ENCODE assay signal across 8 mouse cellular contexts in genomic region chr4:87785132-87786074, GRCm38 (mm10).
A peak's percentile ranks its signal among the peaks of the same experiment; 100 is the strongest.
DNase-seq lines count a peak whose midpoint lies in the region; ATAC-seq lines count a peak whose summit lies in the region.
"Had no signal": no experiment of that assay in that cellular context is flagged by ENCODE, and none has a peak within 500 bp of the region (broad histone marks: within the 10 kb centered on the region; RNA-seq: fewer than 3 reads in every experiment).

No protein-coding gene starts in this region.

- no peaks in the 10 kb centered on the region for H3K27me3 ChIP-seq in forebrain, embryonic 13.5 days
- no peaks in the 10 kb centered on the region for H3K27me3 ChIP-seq in hindbrain, embryonic 13.5 days
- H3K27me3 ChIP-seq in midbrain, embryonic 10.5 days (ENCODE audit: low read depth, poor library complexity, severe bottlenecking), result peaks cover 16% of the 10 kb centered on the region; the same call in 1 of the 2 replicates
- H3K27me3 ChIP-seq in stomach, embryonic 14.5 days (ENCODE audit: control insufficient read depth, insufficient read depth, low read length), result no peaks in the 10 kb centered on the region
- H3K27me3 ChIP-seq: heart, embryonic 15.5 days had no signal

- H3K9ac ChIP-seq in forebrain, embryonic 13.5 days, result no peak overlapping the region; the same call in 1 of the 2 replicates
- H3K9ac ChIP-seq in hindbrain, embryonic 13.5 days, result peak overlapping the region; percentile 35; the same call in 1 of the 2 replicates
- no peak overlapping the region for H3K9ac ChIP-seq in stomach, embryonic 14.5 days (replicated peaks; ENCODE audit: low read depth, low read length)
- H3K9ac ChIP-seq: heart, embryonic 15.5 days had no signal

- H3K27ac ChIP-seq in forebrain, embryonic 13.5 days, result no peak overlapping the region
- H3K27ac ChIP-seq in hindbrain, embryonic 13.5 days, result peak overlapping the region; percentile 19; the same call in 1 of the 2 replicates
- peak overlapping the region; percentile 84 for H3K27ac ChIP-seq in midbrain, embryonic 10.5 days (replicated peaks)
- no peak overlapping the region for H3K27ac ChIP-seq in stomach, embryonic 14.5 days (ENCODE audit: low read length)
- H3K27ac ChIP-seq: heart, embryonic 15.5 days had no signal

- peak; percentile 79 for ATAC-seq in forebrain, embryonic 13.5 days
- ATAC-seq in hindbrain, embryonic 13.5 days (ENCODE audit: low FRiP score), result peak; percentile 69; the same call in 1 of the 2 replicates
- ATAC-seq in stomach, embryonic 14.5 days (ENCODE audit: insufficient number of reproducible peaks, insufficient read depth, low FRiP score, low read depth), result peak; percentile 42; the same call in 1 of the 2 replicates

- H3K36me3 ChIP-seq in forebrain, embryonic 13.5 days (ENCODE audit: poor library complexity, severe bottlenecking), result peaks cover 39% of the 10 kb centered on the region
- H3K36me3 ChIP-seq in hindbrain, embryonic 13.5 days, result peaks cover 20% of the 10 kb centered on the region
- peaks cover 58% of the 10 kb centered on the region for H3K36me3 ChIP-seq in midbrain, embryonic 10.5 days
- H3K36me3 ChIP-seq in stomach, embryonic 14.5 days (ENCODE audit: control insufficient read depth, insufficient read depth, low read length), result peaks cover 7% of the 10 kb centered on the region

- H3K4me2 ChIP-seq in forebrain, embryonic 13.5 days, result no peak overlapping the region
- 0 out of 2 replicates have a peak overlapping the region, but pooled peaks have one; percentile 8 for H3K4me2 ChIP-seq in hindbrain, embryonic 13.5 days
- no peak overlapping the region for H3K4me2 ChIP-seq in stomach, embryonic 14.5 days (replicated peaks; ENCODE audit: low read depth, low read length)
- H3K4me2 ChIP-seq: heart, embryonic 15.5 days had no signal

- H3K9me3 ChIP-seq in forebrain, embryonic 13.5 days (replicated peaks), result no peaks in the 10 kb centered on the region
- no peaks in the 10 kb centered on the region for H3K9me3 ChIP-seq in hindbrain, embryonic 13.5 days
- H3K9me3 ChIP-seq in midbrain, embryonic 10.5 days (replicated peaks), result no peaks in the 10 kb centered on the region
- H3K9me3 ChIP-seq in stomach, embryonic 14.5 days (ENCODE audit: control insufficient read depth, low read depth, low read length), result no peaks in the 10 kb centered on the region
- H3K9me3 ChIP-seq: heart, embryonic 15.5 days had no signal

- H3K4me3 ChIP-seq in forebrain, embryonic 13.5 days, result no peak overlapping the region
- no peak overlapping the region for H3K4me3 ChIP-seq in hindbrain, embryonic 13.5 days
- H3K4me3 ChIP-seq in midbrain, embryonic 10.5 days, result peak overlapping the region; percentile 34; the same call in 1 of the 2 replicates
- no peak overlapping the region for H3K4me3 ChIP-seq in stomach, embryonic 14.5 days (ENCODE audit: low read depth, low read length)
- H3K4me3 ChIP-seq: heart, embryonic 15.5 days had no signal

- DNase-seq in NIH3T3 (ENCODE audit: low read depth), result peak; percentile 81
- DNase-seq in brain, embryonic 18.5 days (ENCODE audit: low read depth, low spot score), result peak; percentile 12
- peak; percentile 32 to 64 for DNase-seq in layer of hippocampus, postnatal 14 days (ENCODE audit: low spot score in 2 of 2)
- DNase-seq in midbrain, embryonic 10.5 days (ENCODE audit: low spot score), result peak; percentile 78

- peaks cover 10% of the 10 kb centered on the region for H3K4me1 ChIP-seq in forebrain, embryonic 13.5 days
- peaks cover 12% of the 10 kb centered on the region for H3K4me1 ChIP-seq in hindbrain, embryonic 13.5 days (replicated peaks)
- H3K4me1 ChIP-seq in midbrain, embryonic 10.5 days, result peaks cover 32% of the 10 kb centered on the region
- H3K4me1 ChIP-seq in stomach, embryonic 14.5 days (ENCODE audit: control insufficient read depth, insufficient read depth, low read length), result no peaks in the 10 kb centered on the region

- 9% methylated on average over 12 of the region's 12 CpGs for WGBS in forebrain, embryonic 13.5 days
- WGBS in hindbrain, embryonic 13.5 days, result 11% methylated on average over 12 of the region's 12 CpGs
- WGBS in midbrain, embryonic 10.5 days, result 8% methylated on average over 12 of the region's 12 CpGs
- WGBS in stomach, embryonic 14.5 days, result 26% methylated on average over 12 of the region's 12 CpGs

Comparison
In these comparisons a context has a peak if more than half of its experiments do, and no peak if none do; other contexts are left out.
1. DNase-seq: peak in every context shown above with its lines; median percentile 81 in NIH3T3; 78 in midbrain, embryonic 10.5 days; 48 in layer of hippocampus, postnatal 14 days; 12 in brain, embryonic 18.5 days.
2. H3K27ac ChIP-seq: peak in hindbrain, embryonic 13.5 days (single experiment) and midbrain, embryonic 10.5 days (single experiment); none in forebrain, embryonic 13.5 days (single experiment) and stomach, embryonic 14.5 days (single experiment).
3. Peak in every context shown above with its lines, with median percentiles within 50 percentile points of each other: ATAC-seq.